Mouse (Mus musculus) WW6 (cell line): ENCODE measurements around the gene Atl1.
A peak's percentile ranks its signal among the peaks of the same experiment; 100 is the strongest.

ENCODE experiments used
- DNase-seq: peaks from one replicate; pipeline ENCODE4 v3.0.0-alpha.2; 2013; ENCODE audit warnings: low read depth, low spot score

Atl1 gene

GRCm38 (mm10) chr12:69892371-69893251 is at the start of gene Atl1, which contains the start of gene Map4k5:
Atl1 (plus strand) TSS chr12:69892614.
Map4k5 (minus strand) TSS chr12:69893200.
- peak; percentile 74 for DNase-seq

DNA sequence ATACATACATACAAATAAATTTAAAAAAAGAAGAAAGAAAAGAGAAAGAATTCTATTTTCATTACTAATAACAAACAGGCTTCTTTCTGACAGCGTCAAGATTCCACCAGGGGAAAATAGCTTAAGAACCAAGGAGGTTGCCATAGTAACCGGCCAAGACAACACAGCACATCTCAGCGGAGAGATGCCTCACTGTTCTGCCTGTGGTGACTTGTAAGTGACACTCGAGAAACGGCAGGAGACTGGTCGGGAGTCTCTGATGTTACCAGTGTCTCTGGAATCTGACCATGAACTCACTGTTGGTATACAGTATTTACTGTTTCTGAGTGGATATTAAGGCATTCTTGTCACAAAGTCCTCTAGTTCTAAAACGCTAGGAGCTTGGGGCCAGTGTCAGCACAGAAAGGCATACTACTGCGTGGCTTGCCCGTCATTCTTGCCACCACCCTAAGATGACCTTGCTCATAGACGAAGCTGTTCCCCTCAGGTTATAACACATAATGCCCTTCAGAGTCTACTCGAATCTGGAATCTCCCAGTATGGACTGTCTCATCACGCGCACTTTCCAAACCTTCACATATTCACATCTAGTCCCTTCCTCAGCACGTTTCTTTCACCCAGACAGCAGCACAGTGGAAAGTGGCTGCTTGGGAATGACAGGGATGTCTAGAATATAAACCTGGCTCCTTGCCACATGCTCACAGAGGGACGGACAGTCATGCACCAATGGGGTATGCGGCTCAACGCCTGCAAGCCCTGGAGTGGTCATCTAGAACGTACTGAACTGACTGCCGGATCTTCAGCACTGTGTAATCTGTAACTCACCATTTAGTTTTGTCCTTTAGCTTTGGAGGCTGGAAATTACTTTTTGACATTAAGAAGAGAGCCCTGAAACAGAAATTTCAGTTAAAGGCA is 48.6 kb upstream of the Atl1 start:
- no peak for DNase-seq

GRCm38 (mm10) chr12:69845722-69846121 is 46.7 kb upstream of the Atl1 start:
- DNase-seq: no peak

DNA sequence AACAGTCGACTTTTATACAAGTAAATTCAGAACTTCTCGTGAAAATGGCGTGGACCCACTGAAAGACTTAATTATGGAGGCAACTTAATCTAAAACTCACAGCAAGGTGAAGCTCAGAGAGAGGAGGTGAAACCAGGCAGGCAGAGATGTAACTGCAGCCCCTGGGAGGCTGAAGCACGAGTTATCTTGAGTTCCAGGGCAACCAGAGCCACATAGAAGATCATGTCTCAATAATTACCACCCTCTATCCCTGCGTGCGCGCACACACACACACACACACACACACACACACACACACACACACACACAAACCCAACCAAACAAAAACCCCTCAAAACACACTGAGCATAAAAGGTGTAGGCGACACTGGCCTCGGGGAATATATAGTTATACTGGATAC is 45.9 kb upstream of the Atl1 start:
- no peak for DNase-seq

GRCm38 (mm10) chr12:69848083-69848878 is 44.1 kb upstream of the Atl1 start:
- no peak for DNase-seq

GRCm38 (mm10) chr12:69852288-69852687 is 40.1 kb upstream of the Atl1 start:
- no peak for DNase-seq

- no peak for DNase-seq
Observed at GRCm38 (mm10) chr12:69853387-69853786, 39.0 kb upstream of the Atl1 start.

DNA sequence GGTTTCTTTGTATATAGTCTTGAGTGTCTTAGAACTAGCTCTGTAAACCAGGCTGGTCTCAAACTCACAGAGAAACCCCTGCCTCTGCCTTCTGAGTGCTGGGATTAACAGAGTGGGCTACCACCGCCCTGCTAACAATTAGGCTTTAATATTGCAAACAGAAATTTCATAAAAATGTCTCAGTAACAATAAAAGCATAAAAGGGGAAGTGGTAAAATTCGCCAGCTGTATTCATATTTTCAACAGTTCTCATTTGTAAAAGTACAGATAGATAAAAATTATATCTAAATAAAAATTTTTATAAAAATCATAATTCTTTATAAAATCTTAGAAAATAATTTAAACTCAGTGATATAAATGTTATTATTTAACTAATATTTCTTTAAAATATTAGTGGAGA is 38.5 kb upstream of the Atl1 start:
- DNase-seq: no peak

- no peak for DNase-seq
Observed at GRCm38 (mm10) chr12:69855641-69856300, 36.6 kb upstream of the Atl1 start.

- no peak for DNase-seq
Observed at GRCm38 (mm10) chr12:69856398-69856797, 36.0 kb upstream of the Atl1 start.

DNA sequence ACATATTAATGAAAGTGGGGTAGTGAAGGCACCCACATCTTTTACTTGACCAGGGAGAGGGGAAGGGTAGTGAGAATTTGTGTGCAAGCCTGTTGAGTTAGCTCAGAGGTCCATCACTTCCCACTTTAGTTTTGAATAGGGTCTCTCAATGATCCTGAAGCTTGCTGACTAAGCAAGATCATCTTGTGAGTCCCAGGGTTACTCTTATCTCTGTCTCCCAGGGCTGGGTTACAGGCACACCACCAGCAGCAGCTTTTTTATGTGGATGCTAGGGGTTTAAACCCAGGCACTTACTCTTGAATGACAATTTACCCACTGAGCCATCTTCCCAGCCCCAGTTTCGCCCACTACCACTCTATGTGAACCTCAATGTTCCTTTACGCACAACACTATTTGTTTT is 34.8 kb upstream of the Atl1 start:
- DNase-seq: no peak

DNA sequence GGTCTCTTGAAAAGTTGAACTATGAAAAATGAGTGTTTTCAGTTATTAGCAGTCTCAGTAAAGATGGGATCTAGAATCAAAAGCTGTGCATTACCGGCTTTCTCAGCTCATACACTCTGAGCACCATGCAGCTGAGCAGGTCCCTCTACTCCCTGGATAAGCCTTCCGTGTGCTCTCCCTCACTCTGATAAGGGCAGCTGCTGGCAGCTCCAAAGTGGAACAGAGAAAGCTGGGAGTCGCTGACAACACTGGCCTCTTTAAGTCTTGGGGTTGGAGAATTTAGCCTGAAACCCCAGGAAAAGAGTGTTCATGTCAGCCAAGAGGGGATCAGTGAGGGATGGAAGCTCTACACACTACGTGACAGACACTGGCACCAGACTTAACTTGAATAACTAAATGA is 33.6 kb upstream of the Atl1 start:
- DNase-seq: no peak

GRCm38 (mm10) chr12:69863505-69863904 is 28.9 kb upstream of the Atl1 start:
- no peak for DNase-seq

DNA sequence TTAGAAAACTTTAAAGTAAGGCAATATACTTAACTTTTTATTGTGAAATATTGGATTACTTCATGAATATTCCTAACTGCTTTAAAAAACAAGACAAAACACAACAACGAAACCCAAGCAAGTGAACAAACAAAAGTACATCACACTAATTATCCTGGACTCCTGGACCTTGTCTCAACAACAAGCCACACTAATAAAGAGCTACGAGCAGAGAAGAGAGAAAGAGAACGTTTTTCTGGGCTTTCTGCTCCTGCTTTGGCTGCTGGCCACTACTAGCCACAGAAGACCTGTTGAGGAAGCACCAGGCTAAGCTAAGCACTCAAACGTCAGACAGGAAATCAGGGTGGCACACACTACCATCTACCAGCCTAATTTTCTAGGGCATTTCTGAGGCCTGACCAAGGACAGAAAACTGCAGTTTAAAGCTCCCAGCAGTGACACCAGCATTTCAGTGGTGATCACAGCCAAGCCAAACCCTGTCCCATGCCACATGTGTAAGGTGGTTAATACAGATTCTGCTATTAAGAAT is 28.2 kb upstream of the Atl1 start:
- DNase-seq: no peak

- DNase-seq: no peak
Observed at GRCm38 (mm10) chr12:69867338-69867737, 25.1 kb upstream of the Atl1 start.

DNA sequence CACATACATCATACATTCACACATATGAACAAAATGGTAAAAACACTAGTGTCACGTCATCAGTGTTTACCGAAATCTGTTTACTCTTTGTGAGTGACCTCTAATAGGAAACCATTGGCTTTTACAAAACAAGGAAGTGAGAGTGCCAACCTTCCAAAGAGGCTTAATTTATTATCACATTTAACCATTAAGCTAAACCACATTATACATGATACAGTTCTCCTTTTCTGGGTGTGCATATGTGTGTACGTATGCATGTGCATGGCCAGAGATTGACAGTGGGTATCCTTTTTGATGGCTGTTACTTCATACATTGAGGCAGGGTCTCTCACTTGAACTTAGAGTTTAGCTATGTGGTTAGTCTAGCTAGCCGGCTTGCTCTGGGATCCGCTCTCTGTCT is 20.8 kb upstream of the Atl1 start:
- no peak for DNase-seq

GRCm38 (mm10) chr12:69877842-69878363 is 14.5 kb upstream of the Atl1 start:
- DNase-seq: no peak

- no peak for DNase-seq
Observed at GRCm38 (mm10) chr12:69879172-69879665, 13.2 kb upstream of the Atl1 start.

DNA sequence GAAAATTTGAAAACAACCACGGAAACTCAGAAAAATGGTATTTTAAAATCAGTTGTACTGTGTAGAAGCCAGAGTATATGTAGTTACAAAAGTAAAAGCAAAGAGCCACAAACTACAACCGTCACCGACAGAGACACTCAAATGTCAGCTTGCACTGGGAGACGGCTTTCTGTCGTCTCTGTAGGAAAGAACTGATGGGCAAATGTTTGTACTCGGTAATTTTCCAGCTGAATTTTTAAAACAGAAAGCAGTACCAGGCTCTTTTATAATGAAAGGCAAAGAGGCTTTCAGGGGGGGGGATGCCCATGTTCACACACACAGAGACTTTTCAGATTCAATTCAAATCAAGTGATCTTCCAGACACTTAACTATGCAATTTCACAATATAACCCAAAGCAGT is 12.7 kb upstream of the Atl1 start:
- no peak for DNase-seq

GRCm38 (mm10) chr12:69881198-69881905 is 11.1 kb upstream of the Atl1 start:
- DNase-seq: no peak
